Mouse (Mus musculus): ENCODE data around the gene Cep19. TPM values are rescaled to one million over a fixed set of nuclear protein-coding genes. Genes with fewer than 3 reads are reported as not detected.

Gene Cep19
- polyA plus RNA-seq, 1 experiment = 11.3 TPM

GRCm38 (mm10) chr16:32124444-32125335, 25.1 kb downstream of the Cep19 start:
- TF ChIP-seq POLR2A (IDR thresholded peaks at IDR 0.05; ENCODE audit: borderline replicate concordance, control insufficient read depth, low read depth, low read length) (no peak), CTCF (IDR thresholded peaks at IDR 0.05; ENCODE audit: control insufficient read depth, insufficient read depth, low read length) (no peak)
- peaks cover 3% of the 10 kb centered on the region for H3K4me1 ChIP-seq (ENCODE audit: control insufficient read depth, insufficient read depth, low read length)
- H3K4me3 ChIP-seq (replicated peaks; ENCODE audit: control insufficient read depth, low read depth, low read length) = no peak overlapping the region
- peak overlapping the region; percentile 18; the same call in 1 of the 2 replicates for H3K27ac ChIP-seq (ENCODE audit: control insufficient read depth, insufficient read depth, low read depth, low read length, poor library complexity)
- 25% methylated on average over 17 of the region's 17 CpGs for WGBS

GRCm38 (mm10) chr16:32125364-32125763, 25.8 kb downstream of the Cep19 start:
- TF ChIP-seq CTCF (IDR thresholded peaks at IDR 0.05; ENCODE audit: control insufficient read depth, insufficient read depth, low read length) = no peak
- TF ChIP-seq POLR2A (IDR thresholded peaks at IDR 0.05; ENCODE audit: borderline replicate concordance, control insufficient read depth, low read depth, low read length) = no peak
- Histone ChIP-seq H3K4me1 (ENCODE audit: control insufficient read depth, insufficient read depth, low read length) (peaks cover 3% of the 10 kb centered on the region), H3K27ac (ENCODE audit: control insufficient read depth, insufficient read depth, low read depth, low read length, poor library complexity) (no peak overlapping the region), H3K4me3 (replicated peaks; ENCODE audit: control insufficient read depth, low read depth, low read length) (no peak overlapping the region)
- 87% methylated on average over 3 of the region's 3 CpGs for WGBS

DNA sequence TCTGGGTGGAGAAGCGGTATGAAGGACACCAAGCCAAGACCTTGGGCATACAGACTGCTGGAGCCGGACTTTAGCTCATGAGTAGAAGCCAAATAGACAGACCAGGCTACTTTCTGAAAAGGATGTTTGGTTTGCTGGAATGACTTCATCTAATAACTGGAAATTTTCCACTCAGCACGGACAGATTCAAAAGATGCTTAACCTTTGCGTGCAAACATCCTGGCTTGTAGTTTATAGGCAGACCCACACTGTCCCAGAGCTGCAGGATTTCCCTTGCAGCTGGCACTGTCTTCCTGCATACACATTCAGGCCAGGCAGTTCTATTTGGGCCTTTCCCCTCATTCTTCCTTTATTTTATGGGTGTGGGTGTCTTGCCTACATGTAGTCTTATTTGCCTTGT, 27.4 kb downstream of the Cep19 start:
- WGBS = 54% methylated on average over 4 of the region's 4 CpGs
- Histone ChIP-seq H3K27ac (ENCODE audit: control insufficient read depth, insufficient read depth, low read depth, low read length, poor library complexity) (no peak overlapping the region), H3K4me3 (replicated peaks; ENCODE audit: control insufficient read depth, low read depth, low read length) (no peak overlapping the region), H3K4me1 (ENCODE audit: control insufficient read depth, insufficient read depth, low read length) (peaks cover 6% of the 10 kb centered on the region)
- TF ChIP-seq POLR2A (IDR thresholded peaks at IDR 0.05; ENCODE audit: borderline replicate concordance, control insufficient read depth, low read depth, low read length) = no peak
- TF ChIP-seq CTCF (IDR thresholded peaks at IDR 0.05; ENCODE audit: control insufficient read depth, insufficient read depth, low read length) = no peak

GRCm38 (mm10) chr16:32129449-32130189, 30.0 kb downstream of the Cep19 start:
- TF ChIP-seq POLR2A (IDR thresholded peaks at IDR 0.05; ENCODE audit: borderline replicate concordance, control insufficient read depth, low read depth, low read length) = no peak
- TF ChIP-seq CTCF (IDR thresholded peaks at IDR 0.05; ENCODE audit: control insufficient read depth, insufficient read depth, low read length) = no peak
- Histone ChIP-seq H3K27ac (ENCODE audit: control insufficient read depth, insufficient read depth, low read depth, low read length, poor library complexity) (peak overlapping the region; percentile 92), H3K4me3 (replicated peaks; ENCODE audit: control insufficient read depth, low read depth, low read length) (peak overlapping the region; percentile 58), H3K4me1 (ENCODE audit: control insufficient read depth, insufficient read depth, low read length) (peaks cover 6% of the 10 kb centered on the region)
- 16% methylated on average over 20 of the region's 20 CpGs for WGBS

- TF ChIP-seq CTCF (IDR thresholded peaks at IDR 0.05; ENCODE audit: control insufficient read depth, insufficient read depth, low read length) (no peak), POLR2A (IDR thresholded peaks at IDR 0.05; ENCODE audit: borderline replicate concordance, control insufficient read depth, low read depth, low read length) (peak; percentile 16; the same call in 1 of the 2 replicates)
- 7% methylated on average over 16 of the region's 16 CpGs for WGBS
- H3K4me1 ChIP-seq (ENCODE audit: control insufficient read depth, insufficient read depth, low read length) = peaks cover 6% of the 10 kb centered on the region
- peak overlapping the region; percentile 58 for H3K4me3 ChIP-seq (replicated peaks; ENCODE audit: control insufficient read depth, low read depth, low read length)
- H3K27ac ChIP-seq (ENCODE audit: control insufficient read depth, insufficient read depth, low read depth, low read length, poor library complexity) = peak overlapping the region; percentile 92
These were observed 30.7 kb downstream of the Cep19 start for GRCm38 (mm10) chr16:32130190-32130826.

DNA sequence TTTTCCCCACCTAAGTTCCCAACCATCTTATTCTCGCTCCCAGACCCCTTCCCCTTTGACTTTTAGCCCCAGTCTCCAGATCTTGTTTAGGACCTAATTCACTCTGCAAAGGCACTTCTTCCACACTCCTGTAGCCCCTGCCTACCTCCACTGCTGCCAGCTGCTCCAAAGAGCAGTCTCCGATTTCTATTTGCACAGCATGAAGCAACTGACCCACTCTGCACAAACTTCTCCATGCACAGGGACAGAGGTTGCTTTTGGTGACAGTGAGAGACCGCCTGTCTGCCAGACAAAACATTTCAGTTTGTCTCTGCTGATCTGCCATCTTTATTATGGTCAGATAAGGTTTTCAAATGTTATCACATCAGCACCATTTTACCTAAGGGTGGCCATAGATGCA, 33.5 kb downstream of the Cep19 start:
- TF ChIP-seq POLR2A (IDR thresholded peaks at IDR 0.05; ENCODE audit: borderline replicate concordance, control insufficient read depth, low read depth, low read length) (no peak), CTCF (IDR thresholded peaks at IDR 0.05; ENCODE audit: control insufficient read depth, insufficient read depth, low read length) (no peak)
- WGBS = 79% methylated on average over 3 of the region's 3 CpGs

GRCm38 (mm10) chr16:32135842-32136357, 36.3 kb downstream of the Cep19 start:
- no peaks in the 10 kb centered on the region for H3K4me1 ChIP-seq (ENCODE audit: control insufficient read depth, insufficient read depth, low read length)
- WGBS = 85% methylated on average over 7 of the region's 7 CpGs

More for the DNA sequence above, 33.5 kb downstream of the Cep19 start:
- H3K4me3 ChIP-seq (replicated peaks; ENCODE audit: control insufficient read depth, low read depth, low read length) = no peak overlapping the region
- H3K4me1 ChIP-seq (ENCODE audit: control insufficient read depth, insufficient read depth, low read length) = peaks cover 3% of the 10 kb centered on the region; the same call in 1 of the 2 replicates
- H3K27ac ChIP-seq (ENCODE audit: control insufficient read depth, insufficient read depth, low read depth, low read length, poor library complexity) = no peak overlapping the region

More at GRCm38 (mm10) chr16:32135842-32136357, 36.3 kb downstream of the Cep19 start:
- Histone ChIP-seq H3K27ac (ENCODE audit: control insufficient read depth, insufficient read depth, low read depth, low read length, poor library complexity) (no peak overlapping the region), H3K4me3 (replicated peaks; ENCODE audit: control insufficient read depth, low read depth, low read length) (no peak overlapping the region)
- no peak for TF ChIP-seq CTCF (IDR thresholded peaks at IDR 0.05; ENCODE audit: control insufficient read depth, insufficient read depth, low read length)

All from bone marrow, adult 2 months (tissue).